Mouse (Mus musculus) splenic B cell, adult 2 months (primary cell): ENCODE data around the gene Fam166b.

Source experiments
- DNase-seq: peaks from one replicate; pipeline ENCODE4 v3.0.0-alpha.2; 2011; ENCODE audit warnings: low read depth, low spot score
- H3K27me3 ChIP-seq: 2 replicates; pipeline ENCODE4 v1.6.1; 2012; ENCODE audit warnings: mild to moderate bottlenecking, low read length, moderate library complexity, mixed read lengths; ENCODE audit not compliant: control insufficient read depth, poor library complexity, insufficient read depth, severe bottlenecking
- H3K36me3 ChIP-seq: 2 replicates; pipeline ENCODE4 v1.6.1; 2012; ENCODE audit warnings: mild to moderate bottlenecking, low read length, moderate library complexity, mixed read lengths; ENCODE audit not compliant: control insufficient read depth, poor library complexity, insufficient read depth, severe bottlenecking

Gene Fam166b

DNA sequence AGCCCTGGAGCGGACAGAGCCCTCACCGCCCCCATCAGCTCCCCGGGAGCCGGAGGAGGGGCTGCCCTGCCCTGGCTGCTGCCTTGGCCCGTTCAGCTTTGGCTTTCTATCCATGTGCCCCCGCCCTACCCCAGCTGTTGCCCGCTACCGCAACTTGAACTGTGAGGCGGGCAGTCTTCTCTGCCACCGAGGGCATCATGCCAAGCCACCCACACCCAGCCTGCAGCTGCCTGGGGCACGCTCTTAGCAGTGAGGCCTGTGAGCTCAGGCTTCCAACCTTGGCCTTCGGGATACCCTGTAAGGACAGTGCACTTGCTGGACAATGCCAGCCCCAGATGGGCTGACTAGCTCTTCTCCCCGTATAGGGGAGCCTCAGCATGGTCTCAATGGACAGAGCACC lies 18.3 kb upstream of the Fam166b start:
- Histone ChIP-seq H3K27me3 (no peaks in the 10 kb centered on the region), H3K36me3 (peaks cover 19% of the 10 kb centered on the region)
- DNase-seq: no peak

DNA sequence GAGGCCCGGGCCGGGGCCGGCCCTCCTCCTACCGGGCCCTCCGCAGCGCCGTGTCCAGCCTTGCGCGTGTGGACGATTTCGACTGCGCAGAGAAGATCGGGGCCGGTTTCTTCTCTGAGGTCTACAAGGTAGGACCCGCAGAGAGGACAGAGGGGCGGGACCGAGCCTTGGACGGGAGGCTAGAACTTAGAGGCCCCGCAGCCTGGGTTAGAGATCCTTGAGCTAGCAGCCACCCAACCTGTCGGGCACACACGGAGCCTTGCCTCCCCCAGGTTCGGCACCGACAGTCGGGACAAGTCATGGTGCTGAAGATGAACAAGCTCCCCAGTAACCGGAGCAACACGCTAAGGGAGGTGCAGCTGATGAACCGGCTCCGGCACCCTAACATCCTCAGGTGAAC lies 14.6 kb upstream of the Fam166b start:
- H3K36me3 ChIP-seq: peaks cover 8% of the 10 kb centered on the region
- H3K27me3 ChIP-seq: no peaks in the 10 kb centered on the region
- no peak for DNase-seq

DNA sequence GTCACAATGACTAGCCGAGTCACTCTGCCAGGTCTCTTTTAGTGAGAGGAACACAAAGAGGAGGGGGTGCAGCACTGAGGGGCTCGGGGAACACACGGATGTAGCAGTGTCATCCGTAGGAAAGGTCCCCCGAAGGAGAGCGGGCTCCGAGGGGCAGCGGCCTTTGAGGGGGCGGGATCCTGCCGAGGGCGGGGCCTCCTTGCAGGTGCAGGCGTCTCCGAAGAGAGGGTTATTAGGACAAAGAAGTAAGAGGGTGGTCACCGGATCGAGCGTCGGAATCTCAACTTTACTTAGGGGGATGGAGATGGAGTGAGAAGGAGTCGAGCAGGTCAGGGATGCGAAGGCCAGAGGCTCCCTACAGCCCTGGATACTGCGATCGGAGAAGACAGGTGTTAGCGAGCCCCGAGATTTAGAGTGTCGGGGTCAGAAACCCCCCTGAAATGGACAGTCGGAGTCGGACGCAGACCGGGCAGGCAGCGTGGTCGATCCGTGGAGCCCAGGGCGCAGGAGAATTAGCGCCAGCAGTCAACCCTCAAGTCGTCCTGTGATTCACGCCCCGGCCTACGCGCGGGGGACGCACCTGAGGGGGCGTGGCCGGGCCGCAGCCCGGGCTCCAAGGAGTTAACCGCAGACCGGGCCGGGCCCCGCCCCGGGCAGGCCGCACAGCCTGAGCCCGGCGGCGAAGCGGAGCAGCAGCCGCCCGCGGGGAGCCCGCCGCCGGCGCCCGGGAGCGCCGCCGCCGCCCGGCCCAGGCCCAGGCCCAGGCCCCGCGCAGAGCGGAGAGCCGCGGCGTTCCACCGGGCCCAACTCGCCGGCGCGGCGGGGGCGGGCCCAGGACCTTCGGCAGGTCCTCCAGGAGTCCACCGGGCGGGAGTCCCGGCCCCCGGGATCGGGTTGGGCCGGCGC lies 13.8 kb upstream of the Fam166b start:
- Histone ChIP-seq H3K27me3 (no peaks in the 10 kb centered on the region), H3K36me3 (peaks cover 2% of the 10 kb centered on the region; the same call in 1 of the 2 replicates)
- DNase-seq: peak; percentile 91

- Histone ChIP-seq H3K27me3 (no peaks in the 10 kb centered on the region), H3K36me3 (peaks cover 2% of the 10 kb centered on the region; the same call in 1 of the 2 replicates)
Observed at GRCm38 (mm10) chr4:43442044-43442443, 13.1 kb upstream of the Fam166b start.

GRCm38 (mm10) chr4:43441639-43442038 lies 12.7 kb upstream of the Fam166b start, which contains the start of gene Tesk1:
TSS of gene Tesk1 (plus strand) at chr4:43441939.
- no peak for DNase-seq
- Histone ChIP-seq H3K36me3 (peaks cover 2% of the 10 kb centered on the region; the same call in 1 of the 2 replicates), H3K27me3 (no peaks in the 10 kb centered on the region)

More at GRCm38 (mm10) chr4:43442044-43442443, 13.1 kb upstream of the Fam166b start:
- peak; percentile 100 for DNase-seq

DNA sequence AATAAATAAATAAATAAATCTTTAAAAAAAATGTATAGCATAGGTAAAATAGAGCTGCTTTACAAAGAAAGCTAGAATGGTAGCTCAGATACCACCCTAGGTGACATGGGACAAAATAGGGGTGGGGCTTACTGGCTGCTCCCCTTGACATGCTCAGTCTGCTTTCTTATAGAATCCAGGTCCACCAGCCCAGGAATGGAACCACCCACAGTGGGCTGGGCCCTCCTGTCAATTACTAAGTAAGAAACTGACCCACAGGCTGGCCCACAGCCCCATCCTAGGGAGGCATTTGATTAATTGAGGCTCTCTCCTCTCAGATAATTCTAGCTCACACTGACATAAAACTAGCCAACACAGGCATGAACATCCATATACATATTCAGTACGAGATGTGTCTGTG lies 3.9 kb upstream of the Fam166b start:
- Histone ChIP-seq H3K36me3 (no peaks in the 10 kb centered on the region), H3K27me3 (no peaks in the 10 kb centered on the region)
- no peak for DNase-seq

DNA sequence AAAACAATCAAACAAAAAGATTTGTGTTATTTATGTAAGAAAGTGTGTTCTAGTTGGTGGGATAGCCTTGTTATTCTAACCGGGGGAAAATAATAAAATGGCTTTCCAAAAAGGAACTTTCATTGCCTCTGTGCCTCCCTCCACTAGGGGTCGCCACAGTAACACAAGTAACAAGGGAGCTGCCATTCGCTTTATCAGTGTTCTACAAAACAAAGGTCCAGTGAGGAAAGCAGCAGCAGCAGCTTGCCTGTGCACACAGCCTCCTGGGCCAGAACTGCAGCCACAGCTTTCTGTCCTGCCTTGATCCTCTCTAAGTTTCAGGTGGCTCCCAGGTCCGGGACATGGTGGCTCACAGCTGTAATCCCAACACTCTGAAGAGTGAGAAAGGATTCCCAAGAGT lies 2.8 kb upstream of the Fam166b start:
- H3K27me3 ChIP-seq: no peaks in the 10 kb centered on the region
- peak; percentile 91 for DNase-seq

DNA sequence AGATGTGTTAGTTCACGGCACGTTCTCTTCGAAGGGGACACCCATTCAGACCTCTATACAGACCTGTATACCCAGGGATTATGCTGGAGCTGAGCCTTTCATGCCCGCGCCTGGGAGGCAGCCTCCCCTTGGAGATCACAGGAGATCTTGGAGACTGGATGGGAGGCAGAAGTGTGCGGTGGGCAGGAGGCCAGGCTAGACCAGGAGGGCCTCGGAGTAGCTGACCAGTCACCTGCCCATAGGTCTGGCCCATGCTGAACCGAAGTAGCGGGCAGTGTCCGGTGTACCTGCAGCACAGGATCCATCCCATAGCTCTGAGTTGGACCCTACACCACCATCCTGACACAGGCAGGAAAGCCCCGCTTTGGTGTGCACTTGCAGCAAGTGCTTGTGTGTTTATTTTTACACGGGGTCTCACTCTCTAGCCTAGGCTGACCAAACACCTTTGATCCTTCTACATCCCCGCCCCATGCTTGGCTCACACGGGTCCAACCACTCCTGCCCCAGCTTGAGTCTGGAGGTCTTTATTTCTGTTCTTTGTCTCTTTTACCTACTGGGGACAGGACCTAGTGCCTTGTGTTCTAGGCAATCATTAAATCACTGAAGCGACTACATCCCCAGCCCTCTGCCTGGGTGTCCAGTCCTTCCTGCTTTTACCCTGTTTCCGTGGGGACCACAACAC lies 613 bp downstream of the Fam166b start:
- Histone ChIP-seq H3K27me3 (no peaks in the 10 kb centered on the region), H3K36me3 (no peaks in the 10 kb centered on the region)

More for the DNA sequence above, 2.8 kb upstream of the Fam166b start:
- H3K36me3 ChIP-seq: no peaks in the 10 kb centered on the region

DNA sequence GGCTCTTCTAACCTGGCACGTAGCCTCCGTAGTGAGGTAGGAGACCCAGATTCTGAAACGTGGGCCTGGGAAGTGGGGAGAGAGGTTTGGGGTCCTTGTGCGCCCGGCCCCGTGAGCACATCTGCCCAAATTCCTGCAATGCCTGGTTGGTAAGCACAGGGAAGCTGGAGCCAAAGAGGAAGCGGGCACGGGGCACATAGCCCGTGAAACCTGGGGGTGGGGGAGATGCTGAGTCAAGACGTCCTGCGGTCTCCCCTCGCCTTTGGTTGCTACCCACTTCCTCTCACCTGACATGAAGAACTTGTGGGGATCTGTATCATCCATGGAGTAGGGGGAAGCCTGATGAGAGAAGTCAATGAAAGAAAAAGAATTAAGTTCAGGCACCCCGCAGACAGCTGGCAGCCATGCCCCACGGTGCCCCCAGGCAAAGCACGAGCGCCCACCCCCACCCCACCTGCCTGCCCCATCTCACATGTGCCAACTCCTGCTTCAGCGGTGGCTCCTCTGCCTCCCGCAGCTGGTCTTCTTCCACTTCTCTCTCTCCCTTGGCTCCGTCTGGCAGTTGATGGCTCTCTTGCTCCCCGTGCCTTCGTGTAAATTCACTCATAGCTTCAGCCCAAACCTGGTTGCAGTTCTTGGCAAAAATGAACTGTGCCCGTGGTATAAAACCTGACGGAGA lies 1.3 kb downstream of the Fam166b start:
- DNase-seq: peak; percentile 52
- Histone ChIP-seq H3K27me3 (no peaks in the 10 kb centered on the region), H3K36me3 (no peaks in the 10 kb centered on the region)

More for the DNA sequence above, 613 bp downstream of the Fam166b start:
- no peak for DNase-seq

DNA sequence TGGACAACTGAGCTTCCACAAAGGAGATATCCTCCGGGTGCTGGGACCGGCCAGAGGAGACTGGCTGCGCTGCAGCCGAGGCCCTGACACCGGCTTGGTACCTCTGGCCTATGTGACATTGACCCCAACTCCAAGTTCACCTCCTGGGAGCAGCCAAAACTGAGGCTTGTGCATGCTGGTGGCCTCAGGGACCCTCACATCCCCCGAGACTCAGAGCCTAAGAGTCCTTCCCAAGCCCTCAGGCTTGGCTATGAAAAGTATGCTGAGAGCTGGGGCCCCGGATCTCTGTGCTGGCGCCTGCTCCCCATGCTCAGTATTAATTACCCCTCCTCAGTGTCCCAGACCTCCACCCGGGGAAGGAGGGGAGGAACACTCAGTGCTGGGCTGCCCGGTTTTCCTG lies 2.4 kb downstream of the Fam166b start:
- H3K36me3 ChIP-seq: no peaks in the 10 kb centered on the region
- no peaks in the 10 kb centered on the region for H3K27me3 ChIP-seq
- no peak for DNase-seq

- H3K27me3 ChIP-seq: no peaks in the 10 kb centered on the region
- peak; percentile 36 for DNase-seq
- no peaks in the 10 kb centered on the region for H3K36me3 ChIP-seq
Observed at GRCm38 (mm10) chr4:43425648-43426380, 3.1 kb downstream of the Fam166b start.

DNA sequence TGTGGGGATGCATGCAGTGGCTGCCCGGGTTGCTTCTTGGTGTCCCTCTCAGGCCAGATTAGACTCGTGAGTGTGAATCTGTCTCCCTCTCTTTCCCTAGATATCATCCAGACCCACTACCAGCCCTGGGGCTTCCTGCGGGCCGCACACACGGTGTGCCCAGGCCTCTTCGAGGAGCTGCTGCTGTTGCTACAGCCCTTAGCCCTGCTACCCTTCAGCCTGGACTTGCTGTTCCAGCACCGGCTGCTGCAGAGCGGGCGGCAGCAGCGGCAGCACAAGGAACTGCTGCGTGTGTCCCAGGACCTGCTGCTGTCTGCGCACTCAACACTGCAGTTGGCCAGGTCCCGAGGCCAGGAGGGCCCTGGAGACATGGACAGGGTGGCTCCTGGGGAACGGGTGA lies 3.7 kb downstream of the Fam166b start:
- no peaks in the 10 kb centered on the region for H3K27me3 ChIP-seq
- no peak for DNase-seq
- no peaks in the 10 kb centered on the region for H3K36me3 ChIP-seq

DNA sequence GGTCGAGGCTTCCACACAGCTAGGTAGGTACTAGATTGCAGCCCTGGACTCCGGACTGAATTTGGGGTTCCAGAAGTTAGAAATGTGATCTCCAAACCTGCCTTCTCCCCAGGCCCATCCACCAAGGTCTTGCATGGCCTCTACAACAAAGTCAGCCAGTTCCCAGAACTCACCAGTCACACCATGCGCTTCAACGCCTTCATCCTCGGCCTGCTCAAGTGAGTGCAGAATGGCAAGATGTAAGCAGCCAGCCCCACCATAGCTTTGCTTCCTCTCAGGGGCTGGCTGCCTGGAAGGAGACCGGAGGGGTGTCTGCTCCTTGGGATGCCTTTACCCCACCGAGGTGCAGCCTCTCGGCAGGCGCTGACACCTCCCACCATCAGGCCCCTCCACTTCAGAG lies 4.9 kb downstream of the Fam166b start:
- no peaks in the 10 kb centered on the region for H3K36me3 ChIP-seq

GRCm38 (mm10) chr4:43423267-43423934 lies 5.5 kb downstream of the Fam166b start:
- no peaks in the 10 kb centered on the region for H3K36me3 ChIP-seq
- DNase-seq: no peak
- H3K27me3 ChIP-seq: no peaks in the 10 kb centered on the region

More for the DNA sequence above, 4.9 kb downstream of the Fam166b start:
- H3K27me3 ChIP-seq: no peaks in the 10 kb centered on the region
- no peak for DNase-seq
